Mouse (Mus musculus): ENCODE measurements at regions not wholly inside any gene's neighbourhood (a gene's known extent, or its start where the extent isn't known, plus 50 kb on each side); places are given as distances from the start of the nearest gene placed in this dataset.

- Histone ChIP-seq H3K9me3 (ENCODE audit: low read length) (no peaks in the 10 kb centered on the region), H3K4me1 (ENCODE audit: insufficient read depth, low read depth, low read length) (no peaks in the 10 kb centered on the region), H3K36me3 (ENCODE audit: insufficient read depth, low read length) (no peaks in the 10 kb centered on the region), H3K4me3 (ENCODE audit: low read depth, low read length) (no peak overlapping the region), H3K4me2 (replicated peaks; ENCODE audit: low read depth, low read length) (no peak overlapping the region), H3K27ac (ENCODE audit: low read length) (no peak overlapping the region), H3K27me3 (replicated peaks; ENCODE audit: insufficient read depth, low read length) (no peaks in the 10 kb centered on the region), H3K9ac (replicated peaks; ENCODE audit: low read depth) (no peak overlapping the region)
- peak; percentile 85 for DNase-seq (ENCODE audit: low spot score)
- ATAC-seq = peak; percentile 78
- TF ChIP-seq CTCF (IDR thresholded peaks at IDR 0.05) (peak; percentile 74), EP300 (IDR thresholded peaks at IDR 0.05) (peak; percentile 57; the same call in 1 of the 2 replicates)
- 21% methylated on average over 9 of the region's 9 CpGs for WGBS
These were observed 191.2 kb upstream of the Tars start for GRCm38 (mm10) chr15:11590542-11591116.

GRCm38 (mm10) chr15:11589795-11590194 lies 190.3 kb upstream of the Tars start:
- Histone ChIP-seq H3K36me3 (ENCODE audit: insufficient read depth, low read length) (no peaks in the 10 kb centered on the region), H3K9ac (replicated peaks; ENCODE audit: low read depth) (no peak overlapping the region), H3K27me3 (replicated peaks; ENCODE audit: insufficient read depth, low read length) (no peaks in the 10 kb centered on the region), H3K9me3 (ENCODE audit: low read length) (no peaks in the 10 kb centered on the region), H3K4me2 (replicated peaks; ENCODE audit: low read depth, low read length) (no peak overlapping the region), H3K4me1 (ENCODE audit: insufficient read depth, low read depth, low read length) (no peaks in the 10 kb centered on the region), H3K4me3 (ENCODE audit: low read depth, low read length) (no peak overlapping the region), H3K27ac (ENCODE audit: low read length) (no peak overlapping the region)
- peak; percentile 61 for DNase-seq (ENCODE audit: low spot score)
- ATAC-seq = peak; percentile 73
- 53% methylated on average over 7 of the region's 7 CpGs for WGBS
- TF ChIP-seq CTCF (IDR thresholded peaks at IDR 0.05) (no peak), EP300 (IDR thresholded peaks at IDR 0.05) (no peak)

GRCm38 (mm10) chr15:11586384-11586783 lies 186.9 kb upstream of the Tars start:
- Histone ChIP-seq H3K4me1 (ENCODE audit: insufficient read depth, low read depth, low read length) (no peaks in the 10 kb centered on the region), H3K9ac (replicated peaks; ENCODE audit: low read depth) (no peak overlapping the region), H3K4me2 (replicated peaks; ENCODE audit: low read depth, low read length) (no peak overlapping the region), H3K36me3 (ENCODE audit: insufficient read depth, low read length) (no peaks in the 10 kb centered on the region), H3K4me3 (ENCODE audit: low read depth, low read length) (no peak overlapping the region), H3K27me3 (replicated peaks; ENCODE audit: insufficient read depth, low read length) (no peaks in the 10 kb centered on the region), H3K9me3 (ENCODE audit: low read length) (no peaks in the 10 kb centered on the region), H3K27ac (ENCODE audit: low read length) (no peak overlapping the region)
- 83% methylated on average over 2 of the region's 2 CpGs for WGBS
- no peak for DNase-seq (ENCODE audit: low spot score)
- ATAC-seq = no peak
- TF ChIP-seq EP300 (IDR thresholded peaks at IDR 0.05) (no peak), CTCF (IDR thresholded peaks at IDR 0.05) (no peak)

- H3K36me3 ChIP-seq (ENCODE audit: insufficient read depth, low read length) = no peaks in the 10 kb centered on the region
- ATAC-seq (no peak), DNase-seq (ENCODE audit: low spot score) (no peak)
- H3K9me3 ChIP-seq (ENCODE audit: low read length) = no peaks in the 10 kb centered on the region
- H3K27me3 ChIP-seq (replicated peaks; ENCODE audit: insufficient read depth, low read length) = no peaks in the 10 kb centered on the region
- H3K4me3 ChIP-seq (ENCODE audit: low read depth, low read length) = no peak overlapping the region
- no peaks in the 10 kb centered on the region for H3K4me1 ChIP-seq (ENCODE audit: insufficient read depth, low read depth, low read length)
- H3K27ac ChIP-seq (ENCODE audit: low read length) = no peak overlapping the region
- no peak overlapping the region for H3K9ac ChIP-seq (replicated peaks; ENCODE audit: low read depth)
- H3K4me2 ChIP-seq (replicated peaks; ENCODE audit: low read depth, low read length) = no peak overlapping the region
- WGBS = 89% methylated on average over 2 of the region's 2 CpGs
- TF ChIP-seq EP300 (IDR thresholded peaks at IDR 0.05) = no peak
- no peak for TF ChIP-seq CTCF (IDR thresholded peaks at IDR 0.05)
These were observed 184.7 kb upstream of the Tars start for GRCm38 (mm10) chr15:11584155-11584554.

- Histone ChIP-seq H3K9ac (replicated peaks; ENCODE audit: low read depth) (no peak overlapping the region), H3K9me3 (ENCODE audit: low read length) (no peaks in the 10 kb centered on the region), H3K4me2 (replicated peaks; ENCODE audit: low read depth, low read length) (no peak overlapping the region), H3K36me3 (ENCODE audit: insufficient read depth, low read length) (no peaks in the 10 kb centered on the region), H3K4me1 (ENCODE audit: insufficient read depth, low read depth, low read length) (no peaks in the 10 kb centered on the region), H3K27me3 (replicated peaks; ENCODE audit: insufficient read depth, low read length) (no peaks in the 10 kb centered on the region), H3K27ac (ENCODE audit: low read length) (no peak overlapping the region), H3K4me3 (ENCODE audit: low read depth, low read length) (no peak overlapping the region)
- TF ChIP-seq EP300 (IDR thresholded peaks at IDR 0.05) (no peak), CTCF (IDR thresholded peaks at IDR 0.05) (no peak)
- ATAC-seq (no peak), DNase-seq (ENCODE audit: low spot score) (no peak)
- WGBS = 95% methylated on average over 1 of the region's 1 CpGs
These were observed 178.9 kb upstream of the Tars start for GRCm38 (mm10) chr15:11578331-11578730.

GRCm38 (mm10) chr15:11574359-11574758 lies 174.9 kb upstream of the Tars start:
- H3K36me3 ChIP-seq (ENCODE audit: insufficient read depth, low read length) = no peaks in the 10 kb centered on the region
- H3K9me3 ChIP-seq (ENCODE audit: low read length) = no peaks in the 10 kb centered on the region
- 42% methylated on average over 2 of the region's 2 CpGs for WGBS
- H3K27ac ChIP-seq (ENCODE audit: low read length) = no peak overlapping the region
- H3K4me3 ChIP-seq (ENCODE audit: low read depth, low read length) = no peak overlapping the region
- H3K4me1 ChIP-seq (ENCODE audit: insufficient read depth, low read depth, low read length) = no peaks in the 10 kb centered on the region
- no peak for TF ChIP-seq CTCF (IDR thresholded peaks at IDR 0.05)
- H3K27me3 ChIP-seq (replicated peaks; ENCODE audit: insufficient read depth, low read length) = no peaks in the 10 kb centered on the region
- H3K4me2 ChIP-seq (replicated peaks; ENCODE audit: low read depth, low read length) = no peak overlapping the region
- DNase-seq (ENCODE audit: low spot score) = peak; percentile 31
- H3K9ac ChIP-seq (replicated peaks; ENCODE audit: low read depth) = no peak overlapping the region
- ATAC-seq = no peak

- DNase-seq (ENCODE audit: low spot score) (no peak), ATAC-seq (no peak)
- Histone ChIP-seq H3K9ac (replicated peaks; ENCODE audit: low read depth) (no peak overlapping the region), H3K4me1 (ENCODE audit: insufficient read depth, low read depth, low read length) (no peaks in the 10 kb centered on the region), H3K4me2 (replicated peaks; ENCODE audit: low read depth, low read length) (no peak overlapping the region), H3K36me3 (ENCODE audit: insufficient read depth, low read length) (no peaks in the 10 kb centered on the region), H3K4me3 (ENCODE audit: low read depth, low read length) (no peak overlapping the region), H3K27ac (ENCODE audit: low read length) (no peak overlapping the region), H3K27me3 (replicated peaks; ENCODE audit: insufficient read depth, low read length) (no peaks in the 10 kb centered on the region), H3K9me3 (ENCODE audit: low read length) (no peaks in the 10 kb centered on the region)
- no peak for TF ChIP-seq CTCF (IDR thresholded peaks at IDR 0.05)
- TF ChIP-seq EP300 (IDR thresholded peaks at IDR 0.05) = no peak
- 54% methylated on average over 2 of the region's 2 CpGs for WGBS
These were observed 174.0 kb upstream of the Tars start for GRCm38 (mm10) chr15:11573496-11573895.
